9 mouse cellular contexts compared by ENCODE assay signal in genomic region chr8:84902367-84902919, GRCm38 (mm10). TPM values are rescaled to one million over a fixed set of nuclear protein-coding genes. Genes with fewer than 3 reads are reported as not detected.
DNase-seq lines count a peak whose midpoint lies in the region; ATAC-seq and TF ChIP-seq lines count a peak whose summit lies in the region.
"Had no signal": no experiment of that assay in that cellular context is flagged by ENCODE, and none has a peak within 500 bp of the region (broad histone marks: within the 10 kb centered on the region; RNA-seq: fewer than 3 reads in every experiment).

No protein-coding gene starts in this region.

- no peak for ATAC-seq in heart, postnatal 0 days (ENCODE audit: insufficient read depth, low read depth)
- peak; percentile 9; the same call in 1 of the 2 replicates for ATAC-seq in hindbrain, embryonic 14.5 days (ENCODE audit: low FRiP score)
- ATAC-seq in midbrain, embryonic 12.5 days (ENCODE audit: low FRiP score, low read depth) = no peak; the same call in 1 of the 2 replicates
- ATAC-seq in inflammation-experienced regulatory T-cells, adult 6 months = no peak

- no peak for TF ChIP-seq POLR2A in brain, embryonic 14.5 days (IDR thresholded peaks at IDR 0.05; ENCODE audit: borderline replicate concordance, extremely low read depth, insufficient read depth, insufficient read length, poor library complexity, severe bottlenecking)

- no peaks in the 10 kb centered on the region for H3K4me1 ChIP-seq in heart, postnatal 0 days (ENCODE audit: control insufficient read depth, insufficient read depth)
- peaks cover 10% of the 10 kb centered on the region for H3K4me1 ChIP-seq in hindbrain, embryonic 14.5 days (replicated peaks; ENCODE audit: control insufficient read depth, insufficient read depth, low read length)
- H3K4me1 ChIP-seq in midbrain, embryonic 12.5 days = peaks cover 15% of the 10 kb centered on the region

- no peak for DNase-seq in heart, postnatal 0 days (ENCODE audit: low spot score)
- DNase-seq in heart, postnatal 25 days (ENCODE audit: low spot score) = no peak
- DNase-seq in brain, embryonic 14.5 days (ENCODE audit: low read depth) = peak; percentile 22
- no peak for DNase-seq in hindbrain, embryonic 14.5 days (ENCODE audit: low spot score)
- DNase-seq in adrenal gland, adult 8-10 months = no peak
- DNase-seq in retina, postnatal 1 day = no peak

- peak overlapping the region; percentile 57 for H3K9ac ChIP-seq in heart, postnatal 0 days (replicated peaks; ENCODE audit: low read depth, low read length)
- peak overlapping the region; percentile 60 for H3K9ac ChIP-seq in hindbrain, embryonic 14.5 days
- peak overlapping the region; percentile 60 for H3K9ac ChIP-seq in midbrain, embryonic 12.5 days (replicated peaks)

- H3K9me3 ChIP-seq in heart, postnatal 0 days (replicated peaks; ENCODE audit: control insufficient read depth, low read length) = no peaks in the 10 kb centered on the region
- no peaks in the 10 kb centered on the region for H3K9me3 ChIP-seq in hindbrain, embryonic 14.5 days (ENCODE audit: control insufficient read depth, low read length)
- no peaks in the 10 kb centered on the region for H3K9me3 ChIP-seq in midbrain, embryonic 12.5 days

- H3K4me2 ChIP-seq in heart, postnatal 0 days (ENCODE audit: low read depth, low read length) = peak overlapping the region; percentile 91
- H3K4me2 ChIP-seq in hindbrain, embryonic 14.5 days (replicated peaks) = peak overlapping the region; percentile 90
- H3K4me2 ChIP-seq in midbrain, embryonic 12.5 days (replicated peaks) = peak overlapping the region; percentile 92

- H3K27ac ChIP-seq in heart, postnatal 0 days (ENCODE audit: low read depth) = no peak overlapping the region
- no peak overlapping the region for H3K27ac ChIP-seq in hindbrain, embryonic 14.5 days
- no peak overlapping the region for H3K27ac ChIP-seq in midbrain, embryonic 12.5 days (replicated peaks)

- TF ChIP-seq CTCF in heart, postnatal 0 days (IDR thresholded peaks at IDR 0.05; ENCODE audit: low read depth) = no peak
- TF ChIP-seq CTCF in brain, embryonic 14.5 days (IDR thresholded peaks at IDR 0.05; ENCODE audit: borderline replicate concordance, extremely low read depth, insufficient read depth, insufficient read length) = no peak

- 7% methylated on average over 24 of the region's 24 CpGs for WGBS in heart, postnatal 0 days
- WGBS in hindbrain, embryonic 14.5 days = 4% methylated on average over 24 of the region's 24 CpGs
- WGBS in midbrain, embryonic 12.5 days = 3% methylated on average over 24 of the region's 24 CpGs

- H3K36me3 ChIP-seq in heart, postnatal 0 days (replicated peaks; ENCODE audit: control insufficient read depth, insufficient read depth, low read length) = no peaks in the 10 kb centered on the region
- no peaks in the 10 kb centered on the region; the same call in 1 of the 2 replicates for H3K36me3 ChIP-seq in hindbrain, embryonic 14.5 days (replicated peaks; ENCODE audit: control insufficient read depth, insufficient read depth)
- H3K36me3 ChIP-seq in midbrain, embryonic 12.5 days = no peaks in the 10 kb centered on the region

- H3K27me3 ChIP-seq in heart, postnatal 0 days (ENCODE audit: control insufficient read depth, insufficient read depth, low read length) = peaks cover 13% of the 10 kb centered on the region; the same call in 1 of the 2 replicates
- H3K27me3 ChIP-seq in hindbrain, embryonic 14.5 days (ENCODE audit: control insufficient read depth, insufficient read depth, low read length) = peaks cover 16% of the 10 kb centered on the region; the same call in 1 of the 2 replicates
- H3K27me3 ChIP-seq in midbrain, embryonic 12.5 days = peaks cover 59% of the 10 kb centered on the region
- H3K27me3 ChIP-seq: Patski had no signal

- TF ChIP-seq EP300 in heart, postnatal 0 days (IDR thresholded peaks at IDR 0.05; ENCODE audit: low read depth) = no peak

- peak overlapping the region; percentile 58 for H3K4me3 ChIP-seq in heart, postnatal 0 days (ENCODE audit: low read depth, low read length)
- peak overlapping the region; percentile 41 for H3K4me3 ChIP-seq in hindbrain, embryonic 14.5 days (replicated peaks; ENCODE audit: low read length)
- H3K4me3 ChIP-seq in midbrain, embryonic 12.5 days = peak overlapping the region; percentile 56

- intact Hi-C loops in heart, postnatal 25 days (cut with DNase I) = loop anchor here (2.0 kb wide), 1 partner anchor 46 kb away; the partner anchor contains the start of gene Farsa

RNA-seq across cellular contexts. Expression of gene Klf1, which starts 0.7 kb away (rescaled TPM):
- not detected in 2 replicates for total RNA-seq in heart, postnatal 0 days (2014; rRNA removed; ENCODE audit: low replicate concordance)
- polyA plus RNA-seq in heart, postnatal 0 days (2015; fragmentation: Nextera tagmentation; extraction: Ambion mirVana) = 0.27 and 0.56 TPM in 2 replicates
- not detected for total RNA-seq in heart, postnatal 25 days (2021)
- 0.66 and 0.77 TPM in 2 replicates for polyA plus RNA-seq in brain, embryonic 14.5 days (2012; rRNA removed)
- 0.70 and 0.91 TPM in 2 replicates for polyA plus RNA-seq in hindbrain, embryonic 14.5 days (2014; fragmentation: Nextera tagmentation; extraction: Ambion mirVana)
- 4.3 and 4.5 TPM in 2 replicates for polyA plus RNA-seq in midbrain, embryonic 12.5 days (2016; fragmentation: Nextera tagmentation; extraction: Ambion mirVana)
- under 1 TPM in 2 of 4 experiments, not detected in 2; 0.22 to 0.24 TPM for total RNA-seq in adrenal gland, adult 8-10 months (2022)
- polyA plus RNA-seq in inflammation-experienced regulatory T-cells, adult 6 months (2017; shearing (Covaris generic)) = not detected

RNA-seq across cellular contexts. Expression of gene Dnase2a, which starts 5.9 kb away (rescaled TPM):
- total RNA-seq in heart, postnatal 0 days (2014; rRNA removed; ENCODE audit: low replicate concordance) = 6.0 and 11.0 TPM in 2 replicates
- 4.6 and 5.6 TPM in 2 replicates for polyA plus RNA-seq in heart, postnatal 0 days (2015; fragmentation: Nextera tagmentation; extraction: Ambion mirVana)
- total RNA-seq in heart, postnatal 25 days (2021) = 1 to 10 TPM; 7.7 to 7.9 TPM
- polyA plus RNA-seq in brain, embryonic 14.5 days (2012; rRNA removed) = 5.1 and 6.8 TPM in 2 replicates
- polyA plus RNA-seq in hindbrain, embryonic 14.5 days (2014; fragmentation: Nextera tagmentation; extraction: Ambion mirVana) = 3.3 and 6.0 TPM in 2 replicates
- 8.9 and 9.4 TPM in 2 replicates for polyA plus RNA-seq in midbrain, embryonic 12.5 days (2016; fragmentation: Nextera tagmentation; extraction: Ambion mirVana)
- 10 to 100 TPM; 12.5 to 28.7 (median 22.2) TPM for total RNA-seq in adrenal gland, adult 8-10 months (2022)
- polyA plus RNA-seq in inflammation-experienced regulatory T-cells, adult 6 months (2017; shearing (Covaris generic)) = 10 to 100 TPM; 10.5 to 21.7 (median 20.0) TPM

RNA-seq across cellular contexts. Expression of gene Gcdh, which starts 8.7 kb away (rescaled TPM):
- total RNA-seq in heart, postnatal 0 days (2014; rRNA removed; ENCODE audit: low replicate concordance) = 45.5 and 52.8 TPM in 2 replicates
- polyA plus RNA-seq in heart, postnatal 0 days (2015; fragmentation: Nextera tagmentation; extraction: Ambion mirVana) = 33.0 and 33.5 TPM in 2 replicates
- 10 to 100 TPM; 63.1 to 68.2 TPM for total RNA-seq in heart, postnatal 25 days (2021)
- polyA plus RNA-seq in brain, embryonic 14.5 days (2012; rRNA removed) = 41.9 and 55.4 TPM in 2 replicates
- polyA plus RNA-seq in hindbrain, embryonic 14.5 days (2014; fragmentation: Nextera tagmentation; extraction: Ambion mirVana) = 25.6 and 29.8 TPM in 2 replicates
- polyA plus RNA-seq in midbrain, embryonic 12.5 days (2016; fragmentation: Nextera tagmentation; extraction: Ambion mirVana) = 33.1 and 33.9 TPM in 2 replicates
- 10 to 100 TPM; 51.9 to 66.4 (median 60.4) TPM for total RNA-seq in adrenal gland, adult 8-10 months (2022)
- 10 to 100 TPM; 14.5 to 19.9 (median 19.2) TPM for polyA plus RNA-seq in inflammation-experienced regulatory T-cells, adult 6 months (2017; shearing (Covaris generic))

RNA-seq across cellular contexts. Expression of gene Syce2, which starts 30.5 kb away (rescaled TPM):
- 0.15 and 1.7 TPM in 2 replicates for total RNA-seq in heart, postnatal 0 days (2014; rRNA removed; ENCODE audit: low replicate concordance)
- polyA plus RNA-seq in heart, postnatal 0 days (2015; fragmentation: Nextera tagmentation; extraction: Ambion mirVana) = 9.7 and 11.8 TPM in 2 replicates
- total RNA-seq in heart, postnatal 25 days (2021) = 1 to 10 TPM; 2.3 to 3.0 TPM
- polyA plus RNA-seq in brain, embryonic 14.5 days (2012; rRNA removed) = 15.1 and 24.2 TPM in 2 replicates
- 27.7 and 32.5 TPM in 2 replicates for polyA plus RNA-seq in hindbrain, embryonic 14.5 days (2014; fragmentation: Nextera tagmentation; extraction: Ambion mirVana)
- polyA plus RNA-seq in midbrain, embryonic 12.5 days (2016; fragmentation: Nextera tagmentation; extraction: Ambion mirVana) = 42.1 and 44.9 TPM in 2 replicates
- 1 to 10 TPM; 6.1 to 9.1 (median 7.1) TPM for total RNA-seq in adrenal gland, adult 8-10 months (2022)
- polyA plus RNA-seq in inflammation-experienced regulatory T-cells, adult 6 months (2017; shearing (Covaris generic)) = 10 to 100 TPM in 1 of 3 experiments, 1 to 10 TPM in 2; 4.3 to 19.0 (median 6.8) TPM

RNA-seq across cellular contexts. Expression of gene Mast1, which starts 34.7 kb away (rescaled TPM):
- total RNA-seq in heart, postnatal 0 days (2014; rRNA removed; ENCODE audit: low replicate concordance) = 0.08 TPM in 1 of 2 replicates, not detected in the other
- 0.05 TPM in 1 of 2 replicates, not detected in the other for polyA plus RNA-seq in heart, postnatal 0 days (2015; fragmentation: Nextera tagmentation; extraction: Ambion mirVana)
- total RNA-seq in heart, postnatal 25 days (2021) = under 1 TPM; 0.08 to 0.14 TPM
- polyA plus RNA-seq in brain, embryonic 14.5 days (2012; rRNA removed) = 133 and 166 TPM in 2 replicates
- polyA plus RNA-seq in hindbrain, embryonic 14.5 days (2014; fragmentation: Nextera tagmentation; extraction: Ambion mirVana) = 69.7 and 76.5 TPM in 2 replicates
- 29.3 and 34.3 TPM in 2 replicates for polyA plus RNA-seq in midbrain, embryonic 12.5 days (2016; fragmentation: Nextera tagmentation; extraction: Ambion mirVana)
- 1 to 10 TPM; 2.1 to 9.2 (median 5.9) TPM for total RNA-seq in adrenal gland, adult 8-10 months (2022)
- 1 to 10 TPM in 2 of 3 experiments, under 1 TPM in 1; 0.84 to 1.5 (median 1.1) TPM for polyA plus RNA-seq in inflammation-experienced regulatory T-cells, adult 6 months (2017; shearing (Covaris generic))
